Mouse (Mus musculus): ENCODE data around the gene Mrm2. TPM values are rescaled to one million over a fixed set of nuclear protein-coding genes. Genes with fewer than 3 reads are reported as not detected.

Mrm2 gene
- total RNA-seq (2014; rRNA removed; ENCODE audit: low replicate concordance) (13.9 and 19.5 TPM in 2 replicates), polyA plus RNA-seq (2015; fragmentation: Nextera tagmentation; extraction: Ambion mirVana) (16.9 and 17.8 TPM in 2 replicates)

GRCm38 (mm10) chr5:140331615-140332512 lies at the start of gene Mrm2:
Gene Mrm2, minus strand, starts transcription at chr5:140331898.
- ATAC-seq (ENCODE audit: insufficient read depth, low read depth) (peak; percentile 82), DNase-seq (ENCODE audit: low spot score) (peak; percentile 49)
- H3K36me3 ChIP-seq (replicated peaks; ENCODE audit: control insufficient read depth, insufficient read depth, low read length), result peaks cover 15% of the 10 kb centered on the region
- peak within 1 kb of the TSS; percentile 82 for H3K9ac ChIP-seq (replicated peaks; ENCODE audit: low read depth, low read length)
- no peaks in the 10 kb centered on the region for H3K9me3 ChIP-seq (replicated peaks; ENCODE audit: control insufficient read depth, low read length)
- H3K27me3 ChIP-seq (ENCODE audit: control insufficient read depth, insufficient read depth, low read length), result no peaks in the 10 kb centered on the region
- no peak for TF ChIP-seq EP300 (IDR thresholded peaks at IDR 0.05; ENCODE audit: low read depth)
- peak; percentile 66 for TF ChIP-seq CTCF (IDR thresholded peaks at IDR 0.05; ENCODE audit: low read depth)
- peak within 1 kb of the TSS; percentile 87 for H3K4me2 ChIP-seq (ENCODE audit: low read depth, low read length)
- 1% methylated on average over 39 of the region's 39 CpGs for WGBS
- H3K4me1 ChIP-seq (ENCODE audit: control insufficient read depth, insufficient read depth), result peaks cover 9% of the 10 kb centered on the region
- H3K27ac ChIP-seq (ENCODE audit: low read depth), result peak within 1 kb of the TSS; percentile 79
- H3K4me3 ChIP-seq (ENCODE audit: low read depth, low read length), result peak within 1 kb of the TSS; percentile 83

GRCm38 (mm10) chr5:140381156-140381555 lies 49.5 kb upstream of the Mrm2 start:
- Histone ChIP-seq H3K27ac (ENCODE audit: low read depth) (no peak overlapping the region), H3K4me1 (ENCODE audit: control insufficient read depth, insufficient read depth) (peaks cover 4% of the 10 kb centered on the region; the same call in 1 of the 2 replicates), H3K27me3 (ENCODE audit: control insufficient read depth, insufficient read depth, low read length) (no peaks in the 10 kb centered on the region), H3K4me3 (ENCODE audit: low read depth, low read length) (no peak overlapping the region), H3K36me3 (replicated peaks; ENCODE audit: control insufficient read depth, insufficient read depth, low read length) (no peaks in the 10 kb centered on the region), H3K9me3 (replicated peaks; ENCODE audit: control insufficient read depth, low read length) (no peaks in the 10 kb centered on the region), H3K9ac (replicated peaks; ENCODE audit: low read depth, low read length) (no peak overlapping the region), H3K4me2 (ENCODE audit: low read depth, low read length) (no peak overlapping the region)
- no peak for TF ChIP-seq CTCF (IDR thresholded peaks at IDR 0.05; ENCODE audit: low read depth)
- TF ChIP-seq EP300 (IDR thresholded peaks at IDR 0.05; ENCODE audit: low read depth), result no peak
- WGBS, result 65% methylated on average over 7 of the region's 7 CpGs
- ATAC-seq (ENCODE audit: insufficient read depth, low read depth), result no peak
- DNase-seq (ENCODE audit: low spot score), result no peak

- DNase-seq (ENCODE audit: low spot score) (no peak), ATAC-seq (ENCODE audit: insufficient read depth, low read depth) (no peak)
- no peaks in the 10 kb centered on the region for H3K36me3 ChIP-seq (replicated peaks; ENCODE audit: control insufficient read depth, insufficient read depth, low read length)
- no peak overlapping the region for H3K9ac ChIP-seq (replicated peaks; ENCODE audit: low read depth, low read length)
- 64% methylated on average over 6 of the region's 6 CpGs for WGBS
- no peaks in the 10 kb centered on the region for H3K27me3 ChIP-seq (ENCODE audit: control insufficient read depth, insufficient read depth, low read length)
- no peaks in the 10 kb centered on the region for H3K9me3 ChIP-seq (replicated peaks; ENCODE audit: control insufficient read depth, low read length)
- TF ChIP-seq CTCF (IDR thresholded peaks at IDR 0.05; ENCODE audit: low read depth), result no peak
- TF ChIP-seq EP300 (IDR thresholded peaks at IDR 0.05; ENCODE audit: low read depth), result no peak
- no peak overlapping the region for H3K4me3 ChIP-seq (ENCODE audit: low read depth, low read length)
- peaks cover 4% of the 10 kb centered on the region; the same call in 1 of the 2 replicates for H3K4me1 ChIP-seq (ENCODE audit: control insufficient read depth, insufficient read depth)
- no peak overlapping the region for H3K27ac ChIP-seq (ENCODE audit: low read depth)
- no peak overlapping the region for H3K4me2 ChIP-seq (ENCODE audit: low read depth, low read length)
These were observed 47.6 kb upstream of the Mrm2 start for GRCm38 (mm10) chr5:140379299-140379698.

- no peak for ATAC-seq (ENCODE audit: insufficient read depth, low read depth)
- Histone ChIP-seq H3K27ac (ENCODE audit: low read depth) (no peak overlapping the region), H3K4me2 (ENCODE audit: low read depth, low read length) (no peak overlapping the region), H3K9ac (replicated peaks; ENCODE audit: low read depth, low read length) (no peak overlapping the region), H3K4me3 (ENCODE audit: low read depth, low read length) (no peak overlapping the region), H3K9me3 (replicated peaks; ENCODE audit: control insufficient read depth, low read length) (no peaks in the 10 kb centered on the region), H3K36me3 (replicated peaks; ENCODE audit: control insufficient read depth, insufficient read depth, low read length) (no peaks in the 10 kb centered on the region), H3K27me3 (ENCODE audit: control insufficient read depth, insufficient read depth, low read length) (no peaks in the 10 kb centered on the region), H3K4me1 (ENCODE audit: control insufficient read depth, insufficient read depth) (peaks cover 4% of the 10 kb centered on the region; the same call in 1 of the 2 replicates)
- no peak for DNase-seq (ENCODE audit: low spot score)
- 65% methylated on average over 6 of the region's 6 CpGs for WGBS
- TF ChIP-seq EP300 (IDR thresholded peaks at IDR 0.05; ENCODE audit: low read depth) (no peak), CTCF (IDR thresholded peaks at IDR 0.05; ENCODE audit: low read depth) (no peak)
These were observed 46.6 kb upstream of the Mrm2 start for GRCm38 (mm10) chr5:140378121-140378853.

GRCm38 (mm10) chr5:140375249-140375829 lies 43.6 kb upstream of the Mrm2 start:
- no peak overlapping the region for H3K4me3 ChIP-seq (ENCODE audit: low read depth, low read length)
- no peaks in the 10 kb centered on the region for H3K9me3 ChIP-seq (replicated peaks; ENCODE audit: control insufficient read depth, low read length)
- H3K27ac ChIP-seq (ENCODE audit: low read depth), result no peak overlapping the region
- no peak overlapping the region for H3K9ac ChIP-seq (replicated peaks; ENCODE audit: low read depth, low read length)
- H3K36me3 ChIP-seq (replicated peaks; ENCODE audit: control insufficient read depth, insufficient read depth, low read length), result no peaks in the 10 kb centered on the region
- no peak for TF ChIP-seq CTCF (IDR thresholded peaks at IDR 0.05; ENCODE audit: low read depth)
- no peak for TF ChIP-seq EP300 (IDR thresholded peaks at IDR 0.05; ENCODE audit: low read depth)
- peaks cover 9% of the 10 kb centered on the region; the same call in 1 of the 2 replicates for H3K4me1 ChIP-seq (ENCODE audit: control insufficient read depth, insufficient read depth)
- ATAC-seq (ENCODE audit: insufficient read depth, low read depth) (no peak), DNase-seq (ENCODE audit: low spot score) (no peak)
- WGBS, result 93% methylated on average over 4 of the region's 4 CpGs
- H3K4me2 ChIP-seq (ENCODE audit: low read depth, low read length), result no peak overlapping the region
- H3K27me3 ChIP-seq (ENCODE audit: control insufficient read depth, insufficient read depth, low read length), result no peaks in the 10 kb centered on the region
